8 mouse cellular contexts compared by ENCODE assay signal in genomic region chr3:115714671-115715651, GRCm38 (mm10). TPM values are rescaled to one million over a fixed set of nuclear protein-coding genes. Genes with fewer than 3 reads are reported as not detected.
DNase-seq lines count a peak whose midpoint lies in the region; ATAC-seq lines count a peak whose summit lies in the region.

Gene S1pr1 (minus strand): TSS chr3:115715072.

- 0 out of 2 replicates have a peak, but pooled peaks cover 2% of the 10 kb centered on the region for H3K27me3 ChIP-seq in hindbrain, embryonic 11.5 days (ENCODE audit: control insufficient read depth, insufficient read depth, low read length)

- peak within 1 kb of the TSS; percentile 58; the same call in 1 of the 2 replicates for H3K27ac ChIP-seq in hindbrain, embryonic 11.5 days (ENCODE audit: low read depth, low read length)

- peak within 1 kb of the TSS; percentile 68 for H3K9ac ChIP-seq in hindbrain, embryonic 11.5 days (ENCODE audit: low read depth, low read length)

- DNase-seq in NIH3T3 (ENCODE audit: low read depth), result peak; percentile 92
- DNase-seq in cerebellum, adult 9-11 months, result peak; percentile 45
- DNase-seq in frontal cortex, postnatal 10 days (ENCODE audit: low spot score in 2 of 2), result peak; percentile 73 to 77
- DNase-seq in hindbrain, embryonic 11.5 days (ENCODE audit: low spot score), result peak; percentile 83
- DNase-seq in layer of hippocampus, postnatal 14 days (ENCODE audit: low spot score in 2 of 2), result peak; percentile 54 to 73
- DNase-seq in lung, postnatal 14 days, result peak; percentile 82
- DNase-seq in retina, embryonic 14.5 days (ENCODE audit: low spot score), result peak; percentile 88
- DNase-seq in urinary bladder, adult 2 months (ENCODE audit: low spot score), result peak; percentile 32

- ATAC-seq in hindbrain, embryonic 11.5 days (ENCODE audit: low FRiP score), result peak; percentile 92

- no peaks in the 10 kb centered on the region for H3K36me3 ChIP-seq in hindbrain, embryonic 11.5 days (ENCODE audit: control insufficient read depth, insufficient read depth, low read length)

- no peaks in the 10 kb centered on the region for H3K9me3 ChIP-seq in hindbrain, embryonic 11.5 days (ENCODE audit: control insufficient read depth, low read length)

- H3K4me3 ChIP-seq in hindbrain, embryonic 11.5 days (ENCODE audit: low read depth, low read length), result peak within 1 kb of the TSS; percentile 48

- peak within 1 kb of the TSS; percentile 82 for H3K4me2 ChIP-seq in hindbrain, embryonic 11.5 days (replicated peaks; ENCODE audit: low read depth, low read length)

- 0 out of 2 replicates have a peak, but pooled peaks cover 2% of the 10 kb centered on the region for H3K4me1 ChIP-seq in hindbrain, embryonic 11.5 days (replicated peaks; ENCODE audit: control insufficient read depth, insufficient read depth, low read length)

- under 1% methylated on average over 51 of the region's 51 CpGs for WGBS in hindbrain, embryonic 11.5 days

RNA-seq across cellular contexts. Expression of gene S1pr1, which starts in this region (rescaled TPM):
- 13.8 and 14.1 TPM in 2 replicates for polyA plus RNA-seq in hindbrain, embryonic 11.5 days (2014; fragmentation: Nextera tagmentation; extraction: Ambion mirVana)
- total RNA-seq in layer of hippocampus, postnatal 14 days (2021), result 10 to 100 TPM; 78.1 to 83.8 TPM
- 17.0 and 18.3 TPM in 2 replicates for polyA plus RNA-seq in urinary bladder, adult 2 months (2012; rRNA removed)

Comparison
In these comparisons a context has a peak if more than half of its experiments do, and no peak if none do; other contexts are left out.
1. Peak in every context shown above with its lines: DNase-seq, ATAC-seq, H3K4me3 ChIP-seq and H3K27ac ChIP-seq.
2. DNase-seq: peak in every context shown above with its lines; median percentile 92 in NIH3T3; 88 in retina, embryonic 14.5 days; 83 in hindbrain, embryonic 11.5 days; 82 in lung, postnatal 14 days; 75 in frontal cortex, postnatal 10 days; 64 in layer of hippocampus, postnatal 14 days; 45 in cerebellum, adult 9-11 months; 32 in urinary bladder, adult 2 months.